Mouse (Mus musculus) intestine, postnatal 0 days (tissue): ENCODE measurements around the gene Syn3. TPM values are rescaled to one million over a fixed set of nuclear protein-coding genes. Genes with fewer than 3 reads are reported as not detected.
A peak's percentile ranks its signal among the peaks of the same experiment; 100 is the strongest.

Source experiments
- ATAC-seq: fragments of 200-750 bp; cut with Nextera tagmentation; 2 replicates; pipeline ENCODE4 v1.8.0; 2017; ENCODE audit warnings: mild to moderate bottlenecking, moderate TSS enrichment, moderate library complexity
- H3K27ac ChIP-seq: fragments of 300-500 bp; sonication (generic); 2 replicates; pipeline ENCODE4 v1.5.1; 2014; ENCODE audit warnings: mild to moderate bottlenecking, low read depth, low read length, moderate library complexity
- H3K27me3 ChIP-seq: fragments of 300-500 bp; sonication (generic); replicated peaks from 2 replicates; pipeline ENCODE4 v1.6.1; 2014; ENCODE audit warnings: low read length, mixed read lengths; ENCODE audit not compliant: control insufficient read depth, insufficient read depth
- H3K36me3 ChIP-seq: fragments of 300-500 bp; sonication (generic); 2 replicates; pipeline ENCODE4 v1.6.1; 2014; ENCODE audit warnings: mild to moderate bottlenecking, moderate library complexity; ENCODE audit not compliant: control insufficient read depth, insufficient read depth
- H3K4me1 ChIP-seq: fragments of 300-500 bp; sonication (generic); replicated peaks from 2 replicates; pipeline ENCODE4 v1.6.1; 2014; ENCODE audit warnings: antibody characterized with exemption, low read length, mixed read lengths; ENCODE audit not compliant: control insufficient read depth, insufficient read depth
- H3K4me2 ChIP-seq: fragments of 300-500 bp; sonication (generic); replicated peaks from 2 replicates; pipeline ENCODE4 v1.6.1; 2014; ENCODE audit warnings: low read depth, mild to moderate bottlenecking, moderate library complexity
- H3K4me3 ChIP-seq: fragments of 300-500 bp; sonication (generic); 2 replicates; pipeline ENCODE4 v1.5.1; 2014; ENCODE audit warnings: low read depth, low read length
- H3K9ac ChIP-seq: fragments of 300-500 bp; sonication (generic); 2 replicates; pipeline ENCODE4 v1.6.1; 2014; ENCODE audit warnings: mild to moderate bottlenecking, low read depth, low read length
- H3K9me3 ChIP-seq: fragments of 300-500 bp; sonication (generic); 2 replicates; pipeline ENCODE4 v1.6.1; 2016; ENCODE audit warnings: mixed run types; ENCODE audit not compliant: control insufficient read depth
- CTCF ChIP-seq: sonication (generic); IDR thresholded peaks from 2 replicates; pipeline ENCODE4 v1.5.1; 2016; ENCODE audit warnings: low read depth, mild to moderate bottlenecking, control low read depth, antibody characterized with exemption, moderate library complexity
- WGBS: fragments of 180-500 bp; shearing (Covaris S2); extraction: QIAGEN DNeasy Blood & Tissue Kit; methylation state at CpG from one replicate; pipeline ENCODE4 v1.1.7; 2014; 5-methylcytosine and 5-hydroxymethylcytosine counted together
- polyA plus RNA-seq: library from polyadenylated mRNA; unstranded; fragments of >200 nt; fragmentation: Nextera tagmentation; extraction: Ambion mirVana; gene quantifications from 2 replicates; pipeline ENCODE4 v1.2.1, GENCODE M21; 2015

Gene Syn3
- polyA plus RNA-seq, 1 experiment from 2014 or later, result 1.1 TPM

- Histone ChIP-seq H3K27me3 (no peaks in the 10 kb centered on the region), H3K4me2 (no peak overlapping the region), H3K4me1 (no peaks in the 10 kb centered on the region), H3K9ac (no peak overlapping the region), H3K9me3 (no peaks in the 10 kb centered on the region), H3K36me3 (no peaks in the 10 kb centered on the region), H3K4me3 (no peak overlapping the region), H3K27ac (no peak overlapping the region)
- no peak for ATAC-seq
- 69% methylated on average over 2 of the region's 2 CpGs for WGBS
- no peak for TF ChIP-seq CTCF
These were observed 421.4 kb downstream of the Syn3 start for GRCm38 (mm10) chr10:86077272-86077671.

- WGBS, result 83% methylated on average over 9 of the region's 9 CpGs
- no peak overlapping the region for H3K4me2 ChIP-seq
- peak; percentile 62 for TF ChIP-seq CTCF
- ATAC-seq, result no peak
- H3K4me1 ChIP-seq, result no peaks in the 10 kb centered on the region
- no peak overlapping the region for H3K27ac ChIP-seq
- no peaks in the 10 kb centered on the region for H3K27me3 ChIP-seq
- H3K36me3 ChIP-seq, result no peaks in the 10 kb centered on the region
- H3K9ac ChIP-seq, result no peak overlapping the region
- H3K9me3 ChIP-seq, result no peaks in the 10 kb centered on the region
- no peak overlapping the region for H3K4me3 ChIP-seq
These were observed 423.6 kb downstream of the Syn3 start for GRCm38 (mm10) chr10:86074971-86075711.

GRCm38 (mm10) chr10:86074134-86074533, 424.6 kb downstream of the Syn3 start:
- Histone ChIP-seq H3K4me1 (no peaks in the 10 kb centered on the region), H3K27me3 (no peaks in the 10 kb centered on the region), H3K9me3 (no peaks in the 10 kb centered on the region), H3K4me2 (no peak overlapping the region), H3K36me3 (no peaks in the 10 kb centered on the region), H3K4me3 (no peak overlapping the region), H3K27ac (no peak overlapping the region), H3K9ac (no peak overlapping the region)
- 64% methylated on average over 4 of the region's 4 CpGs for WGBS
- ATAC-seq, result no peak
- TF ChIP-seq CTCF, result no peak

GRCm38 (mm10) chr10:86070751-86071150, 427.9 kb downstream of the Syn3 start:
- H3K4me1 ChIP-seq, result no peaks in the 10 kb centered on the region
- no peak for ATAC-seq

GRCm38 (mm10) chr10:86069341-86069740, 429.4 kb downstream of the Syn3 start:
- Histone ChIP-seq H3K9me3 (no peaks in the 10 kb centered on the region), H3K4me2 (no peak overlapping the region), H3K9ac (no peak overlapping the region), H3K27ac (no peak overlapping the region), H3K27me3 (no peaks in the 10 kb centered on the region), H3K36me3 (no peaks in the 10 kb centered on the region), H3K4me1 (no peaks in the 10 kb centered on the region), H3K4me3 (no peak overlapping the region)
- WGBS, result 38% methylated on average over 3 of the region's 3 CpGs
- TF ChIP-seq CTCF, result no peak
- no peak for ATAC-seq

More at GRCm38 (mm10) chr10:86070751-86071150, 427.9 kb downstream of the Syn3 start:
- Histone ChIP-seq H3K4me2 (no peak overlapping the region), H3K4me3 (no peak overlapping the region), H3K9me3 (no peaks in the 10 kb centered on the region), H3K36me3 (no peaks in the 10 kb centered on the region), H3K9ac (no peak overlapping the region), H3K27ac (no peak overlapping the region), H3K27me3 (no peaks in the 10 kb centered on the region)
- WGBS, result 67% methylated on average over 3 of the region's 3 CpGs
- no peak for TF ChIP-seq CTCF

- Histone ChIP-seq H3K9me3 (no peaks in the 10 kb centered on the region), H3K36me3 (no peaks in the 10 kb centered on the region), H3K27me3 (no peaks in the 10 kb centered on the region), H3K9ac (no peak overlapping the region), H3K27ac (no peak overlapping the region), H3K4me3 (no peak overlapping the region), H3K4me1 (no peaks in the 10 kb centered on the region), H3K4me2 (no peak overlapping the region)
- WGBS, result 83% methylated on average over 10 of the region's 10 CpGs
- TF ChIP-seq CTCF, result no peak
- ATAC-seq, result no peak
These were observed 430.8 kb downstream of the Syn3 start for GRCm38 (mm10) chr10:86067911-86068310.
